Mouse (Mus musculus) natural killer cell, adult 2 months (primary cell): ENCODE results near the gene Ralgps2.

ENCODE experiments used
- DNase-seq, 2 experiments: peaks; one replicate each; pipeline ENCODE4 v3.0.0; 2022; ENCODE audit warnings: low spot score in 2 of 2

Gene Ralgps2

GRCm38 (mm10) chr1:156838177-156838576, 101.2 kb downstream of the Ralgps2 start, which contains the start of gene Angptl1:
Gene Angptl1, plus strand, starts transcription at chr1:156838562.
- DNase-seq: no peak

- DNase-seq: no peak
Observed at GRCm38 (mm10) chr1:156819236-156819635, 120.2 kb downstream of the Ralgps2 start.

GRCm38 (mm10) chr1:156813485-156813884, 125.9 kb downstream of the Ralgps2 start:
- DNase-seq: no peak

GRCm38 (mm10) chr1:156812716-156813115, 126.7 kb downstream of the Ralgps2 start:
- no peak for DNase-seq

- DNase-seq: no peak
Observed at GRCm38 (mm10) chr1:156811928-156812327, 127.5 kb downstream of the Ralgps2 start.

GRCm38 (mm10) chr1:156808332-156808731, 131.1 kb downstream of the Ralgps2 start:
- DNase-seq: no peak

- no peak for DNase-seq
Observed at GRCm38 (mm10) chr1:156801276-156801675, 138.2 kb downstream of the Ralgps2 start.

GRCm38 (mm10) chr1:156796251-156796650, 143.2 kb downstream of the Ralgps2 start:
- DNase-seq: no peak

GRCm38 (mm10) chr1:156789844-156790490, 149.5 kb downstream of the Ralgps2 start:
- DNase-seq: no peak

- no peak for DNase-seq
Observed at GRCm38 (mm10) chr1:156787164-156787863, 152.1 kb downstream of the Ralgps2 start.

- no peak for DNase-seq
Observed at GRCm38 (mm10) chr1:156786074-156786473, 153.4 kb downstream of the Ralgps2 start.

GRCm38 (mm10) chr1:156784974-156785373, 154.5 kb downstream of the Ralgps2 start:
- no peak for DNase-seq

- DNase-seq: no peak
Observed at GRCm38 (mm10) chr1:156784116-156784515, 155.3 kb downstream of the Ralgps2 start.

- no peak for DNase-seq
Observed at GRCm38 (mm10) chr1:156781971-156782850, 157.2 kb downstream of the Ralgps2 start.

- DNase-seq: no peak
Observed at GRCm38 (mm10) chr1:156781076-156781741, 158.2 kb downstream of the Ralgps2 start.

- DNase-seq: no peak
Observed at GRCm38 (mm10) chr1:156780234-156781005, 159.0 kb downstream of the Ralgps2 start.

- DNase-seq: no peak
Observed at GRCm38 (mm10) chr1:156779595-156779994, 159.8 kb downstream of the Ralgps2 start.

- DNase-seq: no peak
Observed at GRCm38 (mm10) chr1:156778977-156779376, 160.4 kb downstream of the Ralgps2 start.

- DNase-seq: no peak
Observed at GRCm38 (mm10) chr1:156777896-156778295, 161.5 kb downstream of the Ralgps2 start.

- DNase-seq: no peak
Observed at GRCm38 (mm10) chr1:156775983-156776382, 163.4 kb downstream of the Ralgps2 start.

- no peak for DNase-seq
Observed at GRCm38 (mm10) chr1:156775190-156775589, 164.2 kb downstream of the Ralgps2 start.
